Mouse (Mus musculus) cortical plate, adult 2 months (tissue): ENCODE results near the gene Cacna2d4.

Source experiments
- CTCF ChIP-seq: fragments of 200-500 bp; IDR thresholded peaks from 2 replicates; pipeline ENCODE4 v1.5.1; 2011; ENCODE audit warnings: mild to moderate bottlenecking, control low read depth, low read length; ENCODE audit not compliant: insufficient read depth; ENCODE audit errors: extremely low read depth
- POLR2A ChIP-seq: fragments of 200-500 bp; IDR thresholded peaks from 2 replicates; pipeline ENCODE4 v1.6.1; 2011; ENCODE audit warnings: mild to moderate bottlenecking, low read length, control low read depth; ENCODE audit not compliant: insufficient read depth; ENCODE audit errors: extremely low read depth

DNA sequence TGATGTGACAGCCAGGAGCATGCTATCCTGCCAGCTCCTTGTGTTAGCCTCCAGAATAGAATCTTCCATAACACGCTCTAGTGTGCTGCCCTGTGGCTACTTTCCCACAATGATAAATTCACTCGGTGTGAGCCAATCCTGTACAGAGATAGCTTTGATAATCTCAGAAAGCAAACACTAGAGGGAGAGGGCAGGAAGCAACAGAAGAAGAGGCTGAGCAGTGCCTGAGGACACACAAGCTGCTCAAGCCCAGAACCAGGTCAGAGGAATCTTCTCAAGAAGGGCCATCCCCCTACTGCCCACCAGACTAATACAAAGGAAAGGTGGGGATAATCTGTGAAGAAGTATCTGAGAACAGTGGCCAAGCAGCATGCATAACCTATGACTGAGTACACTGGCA, 131.1 kb downstream of the Cacna2d4 start:
- TF ChIP-seq POLR2A (no peak), CTCF (no peak)
